Mouse (Mus musculus): Measurements from ENCODE around the gene Tmem210. TPM values are rescaled to one million over a fixed set of nuclear protein-coding genes. Genes with fewer than 3 reads are reported as not detected.

The Tmem210 gene
- total RNA-seq, 2 experiments from 2014 or later = not detected

GRCm38 (mm10) chr2:25264286-25264660 lies 23.7 kb upstream of the Tmem210 start:
- DNase-seq = no peak
- intact Hi-C loops (cut with DNase I) = no loop called here

- intact Hi-C loops (cut with DNase I) = no loop called here
- DNase-seq = no peak
Measured at GRCm38 (mm10) chr2:25264851-25265250, 23.1 kb upstream of the Tmem210 start.

- DNase-seq = peak; percentile 22 to 47
- intact Hi-C loops (cut with DNase I) = no loop called here
Measured at GRCm38 (mm10) chr2:25265897-25266656, 21.9 kb upstream of the Tmem210 start.

GRCm38 (mm10) chr2:25266720-25267119 lies 21.2 kb upstream of the Tmem210 start:
- intact Hi-C loops (cut with DNase I) = no loop called here
- DNase-seq = peak; percentile 51 to 58

- DNase-seq = no peak
- intact Hi-C loops (cut with DNase I) = no loop called here
Measured at GRCm38 (mm10) chr2:25267241-25267640, 20.7 kb upstream of the Tmem210 start.

- intact Hi-C loops (cut with DNase I) = no loop called here
- no peak for DNase-seq
Measured at GRCm38 (mm10) chr2:25267746-25268309, 20.1 kb upstream of the Tmem210 start.

GRCm38 (mm10) chr2:25271827-25272511 lies 16.0 kb upstream of the Tmem210 start, which contains the start of the genes Ssna1 and Anapc2:
Ssna1 (minus strand) TSS chr2:25272438.
Anapc2 (plus strand) TSS chr2:25272478.
- peak; percentile 98 for DNase-seq
- intact Hi-C loops (cut with DNase I) = loop anchor here (1.0 to 5.0 kb wide), 4 partner anchors 17 to 75 kb away; partner anchors contain the start of genes Man1b1, Tmem203 and Tor4a

GRCm38 (mm10) chr2:25272515-25272914 lies 15.4 kb upstream of the Tmem210 start:
- no peak for DNase-seq
- intact Hi-C loops (cut with DNase I) = loop anchor here (2.0 to 5.0 kb wide), 3 partner anchors 18 to 75 kb away; partner anchors contain the start of genes Man1b1, Tmem203 and Tor4a

GRCm38 (mm10) chr2:25273010-25273409 lies 14.9 kb upstream of the Tmem210 start:
- intact Hi-C loops (cut with DNase I) = loop anchor here (2.0 to 5.0 kb wide), 3 partner anchors 18 to 76 kb away; partner anchors contain the start of genes Man1b1, Tmem203 and Tor4a
- DNase-seq = no peak

- DNase-seq = peak; percentile 75 to 82
- intact Hi-C loops (cut with DNase I) = loop anchor here (5.0 kb wide), 1 partner anchor 128 kb away; no protein-coding TSS in a partner anchor
Measured at GRCm38 (mm10) chr2:25278928-25279882, 8.7 kb upstream of the Tmem210 start.

GRCm38 (mm10) chr2:25285551-25285950 lies 2.4 kb upstream of the Tmem210 start:
- intact Hi-C loops (cut with DNase I) = no loop called here
- DNase-seq = no peak

GRCm38 (mm10) chr2:25286314-25286713 lies 1.6 kb upstream of the Tmem210 start:
- no peak for DNase-seq
- intact Hi-C loops (cut with DNase I) = no loop called here

GRCm38 (mm10) chr2:25286837-25287636 lies 908 bp upstream of the Tmem210 start:
- no peak for DNase-seq

GRCm38 (mm10) chr2:25288734-25289345 lies 895 bp downstream of the Tmem210 start:
- DNase-seq = no peak
- intact Hi-C loops (cut with DNase I) = no loop called here

More at GRCm38 (mm10) chr2:25286837-25287636, 908 bp upstream of the Tmem210 start:
- intact Hi-C loops (cut with DNase I) = no loop called here

GRCm38 (mm10) chr2:25289651-25290050 lies 1.7 kb downstream of the Tmem210 start, which contains the start of gene Lrrc26:
Lrrc26 (plus strand) TSS chr2:25289915.
- intact Hi-C loops (cut with DNase I) = loop anchor here (5.0 kb wide), 2 partner anchors 62 to 162 kb away; no protein-coding TSS in a partner anchor
- DNase-seq = no peak

GRCm38 (mm10) chr2:25290101-25290815 lies 2.3 kb downstream of the Tmem210 start:
- peak in 1 of 2 experiments; percentile 25 for DNase-seq
- intact Hi-C loops (cut with DNase I) = loop anchor here (5.0 kb wide), 2 partner anchors 63 to 163 kb away; no protein-coding TSS in a partner anchor

GRCm38 (mm10) chr2:25290816-25291130 lies 2.8 kb downstream of the Tmem210 start:
- no peak for DNase-seq
- intact Hi-C loops (cut with DNase I) = loop anchor here (5.0 kb wide), 2 partner anchors 63 to 163 kb away; no protein-coding TSS in a partner anchor

All from heart, postnatal 36 days (tissue).